Mouse (Mus musculus): Measurements from ENCODE around the gene 6430571L13Rik. TPM values are rescaled to one million over a fixed set of nuclear protein-coding genes. Genes with fewer than 3 reads are reported as not detected.
A peak's percentile ranks its signal among the peaks of the same experiment; 100 is the strongest.

The 6430571L13Rik gene
- polyA plus RNA-seq (2012; rRNA removed), result 0.29 and 0.50 TPM in 2 replicates

GRCm38 (mm10) chr9:107340267-107340859 lies at the start of gene 6430571L13Rik:
6430571L13Rik (plus strand) TSS chr9:107340602.
- WGBS, result 2% methylated on average over 34 of the region's 34 CpGs
- DNase-seq (ENCODE audit: low read depth in 1 of 2, low spot score in 2 of 2), result peak; percentile 85 to 92
- H3K27ac ChIP-seq (ENCODE audit: insufficient read depth, low read length), result no peak within 1 kb of the TSS
- H3K27me3 ChIP-seq (ENCODE audit: control insufficient read depth, insufficient read depth, low read length), result no peaks in the 10 kb centered on the region
- H3K36me3 ChIP-seq (ENCODE audit: control insufficient read depth, insufficient read depth, low read length), result no peaks in the 10 kb centered on the region
- no peak for TF ChIP-seq CTCF (IDR thresholded peaks at IDR 0.05; ENCODE audit: extremely low read depth, insufficient read depth, insufficient read length, insufficient replicate concordance)
- TF ChIP-seq POLR2A (IDR thresholded peaks at IDR 0.05; ENCODE audit: low read depth, low read length), result no peak
- H3K4me3 ChIP-seq (ENCODE audit: extremely low read depth, insufficient read depth, insufficient read length), result peak within 1 kb of the TSS; percentile 73
- H3K4me1 ChIP-seq (ENCODE audit: control insufficient read depth, insufficient read depth, insufficient read length), result peaks cover 2% of the 10 kb centered on the region; the same call in 1 of the 2 replicates

- WGBS, result 33% methylated on average over 10 of the region's 10 CpGs
- Histone ChIP-seq H3K36me3 (ENCODE audit: control insufficient read depth, insufficient read depth, low read length) (peaks cover 2% of the 10 kb centered on the region; the same call in 1 of the 2 replicates), H3K27ac (ENCODE audit: insufficient read depth, low read length) (no peak overlapping the region), H3K4me3 (ENCODE audit: extremely low read depth, insufficient read depth, insufficient read length) (no peak overlapping the region), H3K4me1 (ENCODE audit: control insufficient read depth, insufficient read depth, insufficient read length) (peaks cover under 1% of the 10 kb centered on the region; the same call in 1 of the 2 replicates), H3K27me3 (ENCODE audit: control insufficient read depth, insufficient read depth, low read length) (no peaks in the 10 kb centered on the region)
- no peak for TF ChIP-seq POLR2A (IDR thresholded peaks at IDR 0.05; ENCODE audit: low read depth, low read length)
- peak; percentile 98 for TF ChIP-seq CTCF (IDR thresholded peaks at IDR 0.05; ENCODE audit: extremely low read depth, insufficient read depth, insufficient read length, insufficient replicate concordance)
- peak; percentile 45 to 82 for DNase-seq (ENCODE audit: low read depth in 1 of 2, low spot score in 2 of 2)
These were observed 49.5 kb upstream of the 6430571L13Rik start for GRCm38 (mm10) chr9:107290897-107291296.

- no peak overlapping the region for H3K4me3 ChIP-seq (ENCODE audit: extremely low read depth, insufficient read depth, insufficient read length)
- peak; percentile 36 to 81 for DNase-seq (ENCODE audit: low read depth in 1 of 2, low spot score in 2 of 2)
- H3K27ac ChIP-seq (ENCODE audit: insufficient read depth, low read length), result no peak overlapping the region
- WGBS, result 5% methylated on average over 6 of the region's 6 CpGs
- H3K36me3 ChIP-seq (ENCODE audit: control insufficient read depth, insufficient read depth, low read length), result no peaks in the 10 kb centered on the region
- no peak for TF ChIP-seq POLR2A (IDR thresholded peaks at IDR 0.05; ENCODE audit: low read depth, low read length)
- TF ChIP-seq CTCF (IDR thresholded peaks at IDR 0.05; ENCODE audit: extremely low read depth, insufficient read depth, insufficient read length, insufficient replicate concordance), result peak; percentile 73; the same call in 1 of the 2 replicates
- 0 out of 2 replicates have a peak, but pooled peaks cover 3% of the 10 kb centered on the region for H3K4me1 ChIP-seq (ENCODE audit: control insufficient read depth, insufficient read depth, insufficient read length)
- no peaks in the 10 kb centered on the region for H3K27me3 ChIP-seq (ENCODE audit: control insufficient read depth, insufficient read depth, low read length)
These were observed 46.2 kb upstream of the 6430571L13Rik start for GRCm38 (mm10) chr9:107294249-107294648.

GRCm38 (mm10) chr9:107295616-107296015 lies 44.8 kb upstream of the 6430571L13Rik start:
- Histone ChIP-seq H3K36me3 (ENCODE audit: control insufficient read depth, insufficient read depth, low read length) (no peaks in the 10 kb centered on the region), H3K27ac (ENCODE audit: insufficient read depth, low read length) (no peak overlapping the region), H3K27me3 (ENCODE audit: control insufficient read depth, insufficient read depth, low read length) (no peaks in the 10 kb centered on the region), H3K4me1 (ENCODE audit: control insufficient read depth, insufficient read depth, insufficient read length) (0 out of 2 replicates have a peak, but pooled peaks cover 3% of the 10 kb centered on the region), H3K4me3 (ENCODE audit: extremely low read depth, insufficient read depth, insufficient read length) (no peak overlapping the region)
- TF ChIP-seq CTCF (IDR thresholded peaks at IDR 0.05; ENCODE audit: extremely low read depth, insufficient read depth, insufficient read length, insufficient replicate concordance) (no peak), POLR2A (IDR thresholded peaks at IDR 0.05; ENCODE audit: low read depth, low read length) (no peak)
- 46% methylated on average over 4 of the region's 4 CpGs for WGBS
- no peak for DNase-seq (ENCODE audit: low read depth in 1 of 2, low spot score in 2 of 2)

GRCm38 (mm10) chr9:107296016-107296040 lies 44.6 kb upstream of the 6430571L13Rik start, which contains the start of gene Cish:
Cish (plus strand) TSS chr9:107296026.
- peak within 1 kb of the TSS; percentile 55 for H3K27ac ChIP-seq (ENCODE audit: insufficient read depth, low read length)
- H3K4me3 ChIP-seq (ENCODE audit: extremely low read depth, insufficient read depth, insufficient read length), result peak within 1 kb of the TSS; percentile 78

GRCm38 (mm10) chr9:107296041-107296440 lies 44.4 kb upstream of the 6430571L13Rik start:
- peak overlapping the region; percentile 55 for H3K27ac ChIP-seq (ENCODE audit: insufficient read depth, low read length)
- DNase-seq (ENCODE audit: low read depth in 1 of 2, low spot score in 2 of 2), result no peak
- H3K27me3 ChIP-seq (ENCODE audit: control insufficient read depth, insufficient read depth, low read length), result no peaks in the 10 kb centered on the region
- TF ChIP-seq POLR2A (IDR thresholded peaks at IDR 0.05; ENCODE audit: low read depth, low read length), result no peak
- no peak for TF ChIP-seq CTCF (IDR thresholded peaks at IDR 0.05; ENCODE audit: extremely low read depth, insufficient read depth, insufficient read length, insufficient replicate concordance)
- H3K36me3 ChIP-seq (ENCODE audit: control insufficient read depth, insufficient read depth, low read length), result no peaks in the 10 kb centered on the region
- H3K4me1 ChIP-seq (ENCODE audit: control insufficient read depth, insufficient read depth, insufficient read length), result 0 out of 2 replicates have a peak, but pooled peaks cover 3% of the 10 kb centered on the region
- peak overlapping the region; percentile 78; the same call in 1 of the 2 replicates for H3K4me3 ChIP-seq (ENCODE audit: extremely low read depth, insufficient read depth, insufficient read length)
- WGBS, result 2% methylated on average over 14 of the region's 14 CpGs

More at GRCm38 (mm10) chr9:107296016-107296040, 44.6 kb upstream of the 6430571L13Rik start, which contains the start of gene Cish:
- Histone ChIP-seq H3K36me3 (ENCODE audit: control insufficient read depth, insufficient read depth, low read length) (no peaks in the 10 kb centered on the region), H3K4me1 (ENCODE audit: control insufficient read depth, insufficient read depth, insufficient read length) (0 out of 2 replicates have a peak, but pooled peaks cover 3% of the 10 kb centered on the region), H3K27me3 (ENCODE audit: control insufficient read depth, insufficient read depth, low read length) (no peaks in the 10 kb centered on the region)
- TF ChIP-seq POLR2A (IDR thresholded peaks at IDR 0.05; ENCODE audit: low read depth, low read length) (no peak), CTCF (IDR thresholded peaks at IDR 0.05; ENCODE audit: extremely low read depth, insufficient read depth, insufficient read length, insufficient replicate concordance) (no peak)
- no peak for DNase-seq (ENCODE audit: low read depth in 1 of 2, low spot score in 2 of 2)

- under 1% methylated on average over 31 of the region's 31 CpGs for WGBS
- peak; percentile 61 to 82 for DNase-seq (ENCODE audit: low read depth in 1 of 2, low spot score in 2 of 2)
- 0 out of 2 replicates have a peak, but pooled peaks cover 3% of the 10 kb centered on the region for H3K4me1 ChIP-seq (ENCODE audit: control insufficient read depth, insufficient read depth, insufficient read length)
- H3K27ac ChIP-seq (ENCODE audit: insufficient read depth, low read length), result peak overlapping the region; percentile 36
- peak overlapping the region; percentile 78 for H3K4me3 ChIP-seq (ENCODE audit: extremely low read depth, insufficient read depth, insufficient read length)
- TF ChIP-seq CTCF (IDR thresholded peaks at IDR 0.05; ENCODE audit: extremely low read depth, insufficient read depth, insufficient read length, insufficient replicate concordance) (no peak), POLR2A (IDR thresholded peaks at IDR 0.05; ENCODE audit: low read depth, low read length) (no peak)
- H3K36me3 ChIP-seq (ENCODE audit: control insufficient read depth, insufficient read depth, low read length), result no peaks in the 10 kb centered on the region
- no peaks in the 10 kb centered on the region for H3K27me3 ChIP-seq (ENCODE audit: control insufficient read depth, insufficient read depth, low read length)
These were observed 43.9 kb upstream of the 6430571L13Rik start for GRCm38 (mm10) chr9:107296501-107296965.
